Mouse (Mus musculus) stomach, embryonic 16.5 days (tissue): ENCODE data around the gene Ldlrad1. TPM values are rescaled to one million over a fixed set of nuclear protein-coding genes. Genes with fewer than 3 reads are reported as not detected.
A peak's percentile ranks its signal among the peaks of the same experiment; 100 is the strongest.

Experiments
- ATAC-seq: fragments of 200-750 bp; cut with Nextera tagmentation; 2 replicates; pipeline ENCODE4 v1.8.0; 2017; ENCODE audit warnings: moderate number of reproducible peaks, moderate TSS enrichment; ENCODE audit not compliant: insufficient read depth, low FRiP score
- H3K27ac ChIP-seq: fragments of 300-500 bp; sonication (generic); 2 replicates; pipeline ENCODE4 v1.5.1; 2014; ENCODE audit warnings: low read length
- H3K27me3 ChIP-seq: fragments of 300-500 bp; sonication (generic); 2 replicates; pipeline ENCODE4 v1.6.1; 2014; ENCODE audit warnings: low read length, control low read depth, mixed read lengths; ENCODE audit not compliant: control insufficient read depth, insufficient read depth
- H3K36me3 ChIP-seq: fragments of 300-500 bp; sonication (generic); 2 replicates; pipeline ENCODE4 v1.6.1; 2014; ENCODE audit warnings: low read length; ENCODE audit not compliant: control insufficient read depth, insufficient read depth
- H3K4me1 ChIP-seq: fragments of 300-500 bp; sonication (generic); 2 replicates; pipeline ENCODE4 v1.6.1; 2014; ENCODE audit warnings: low read length, control low read depth, mixed read lengths; ENCODE audit not compliant: control insufficient read depth, insufficient read depth
- H3K4me2 ChIP-seq: fragments of 300-500 bp; sonication (generic); 2 replicates; pipeline ENCODE4 v1.6.1; 2014; ENCODE audit warnings: low read depth, low read length, mixed read lengths
- H3K4me3 ChIP-seq: fragments of 300-500 bp; sonication (generic); replicated peaks from 2 replicates; pipeline ENCODE4 v1.5.1; 2014; ENCODE audit warnings: mild to moderate bottlenecking, low read length
- H3K9ac ChIP-seq: fragments of 300-500 bp; sonication (generic); 2 replicates; pipeline ENCODE4 v1.6.1; 2014; ENCODE audit warnings: low read length
- H3K9me3 ChIP-seq: fragments of 300-500 bp; sonication (generic); replicated peaks from 2 replicates; pipeline ENCODE4 v1.6.1; 2016; ENCODE audit warnings: low read length, control low read depth; ENCODE audit not compliant: control insufficient read depth
- WGBS: fragments of 180-500 bp; shearing (Covaris S2); extraction: QIAGEN DNeasy Blood & Tissue Kit; methylation state at CpG from one replicate; pipeline ENCODE4 v1.1.7; 2014; 5-methylcytosine and 5-hydroxymethylcytosine counted together
- polyA plus RNA-seq: library from polyadenylated mRNA; unstranded; fragments of >200 nt; fragmentation: Nextera tagmentation; extraction: Ambion mirVana; gene quantifications from 2 replicates; pipeline ENCODE4 v1.2.1, GENCODE M21; 2015

Ldlrad1 gene
- polyA plus RNA-seq, 1 experiment from 2014 or later, result not detected

GRCm38 (mm10) chr4:107198072-107198471, 10.9 kb upstream of the Ldlrad1 start:
- no peak overlapping the region for H3K27ac ChIP-seq
- H3K4me1 ChIP-seq, result no peaks in the 10 kb centered on the region
- ATAC-seq, result no peak
- no peak overlapping the region for H3K4me2 ChIP-seq
- 89% methylated on average over 5 of the region's 5 CpGs for WGBS
- peaks cover 25% of the 10 kb centered on the region for H3K36me3 ChIP-seq
- H3K9ac ChIP-seq, result no peak overlapping the region
- H3K27me3 ChIP-seq, result no peaks in the 10 kb centered on the region
- H3K9me3 ChIP-seq, result no peaks in the 10 kb centered on the region
- H3K4me3 ChIP-seq, result no peak overlapping the region

GRCm38 (mm10) chr4:107201779-107202178, 7.2 kb upstream of the Ldlrad1 start:
- no peak for ATAC-seq
- H3K9me3 ChIP-seq, result no peaks in the 10 kb centered on the region
- H3K27me3 ChIP-seq, result no peaks in the 10 kb centered on the region
- H3K9ac ChIP-seq, result no peak overlapping the region
- peaks cover 28% of the 10 kb centered on the region for H3K36me3 ChIP-seq
- 91% methylated on average over 3 of the region's 3 CpGs for WGBS
- H3K4me1 ChIP-seq, result no peaks in the 10 kb centered on the region
- H3K27ac ChIP-seq, result no peak overlapping the region
- no peak overlapping the region for H3K4me3 ChIP-seq
- no peak overlapping the region for H3K4me2 ChIP-seq

GRCm38 (mm10) chr4:107203001-107203400, 6.0 kb upstream of the Ldlrad1 start:
- Histone ChIP-seq H3K4me1 (no peaks in the 10 kb centered on the region), H3K36me3 (peaks cover 28% of the 10 kb centered on the region), H3K4me3 (no peak overlapping the region), H3K27ac (no peak overlapping the region), H3K9me3 (no peaks in the 10 kb centered on the region), H3K4me2 (no peak overlapping the region), H3K9ac (no peak overlapping the region), H3K27me3 (no peaks in the 10 kb centered on the region)
- no peak for ATAC-seq
- 80% methylated on average over 7 of the region's 7 CpGs for WGBS

GRCm38 (mm10) chr4:107207016-107207415, 2.0 kb upstream of the Ldlrad1 start:
- Histone ChIP-seq H3K4me3 (no peak overlapping the region), H3K27me3 (no peaks in the 10 kb centered on the region), H3K27ac (no peak overlapping the region), H3K4me1 (no peaks in the 10 kb centered on the region), H3K9me3 (no peaks in the 10 kb centered on the region), H3K4me2 (no peak overlapping the region), H3K36me3 (0 out of 2 replicates have a peak, but pooled peaks cover 9% of the 10 kb centered on the region), H3K9ac (no peak overlapping the region)
- WGBS, result 94% methylated on average over 2 of the region's 2 CpGs
- ATAC-seq, result no peak

- H3K4me3 ChIP-seq, result no peak overlapping the region
- 47% methylated on average over 5 of the region's 5 CpGs for WGBS
- peak; percentile 80 for ATAC-seq
- H3K36me3 ChIP-seq, result 0 out of 2 replicates have a peak, but pooled peaks cover 2% of the 10 kb centered on the region
- H3K9me3 ChIP-seq, result no peaks in the 10 kb centered on the region
- H3K4me2 ChIP-seq, result no peak overlapping the region
- H3K27me3 ChIP-seq, result no peaks in the 10 kb centered on the region
- no peak overlapping the region for H3K9ac ChIP-seq
- peak overlapping the region; percentile 77 for H3K27ac ChIP-seq
- H3K4me1 ChIP-seq, result no peaks in the 10 kb centered on the region
Measured at GRCm38 (mm10) chr4:107210483-107211097, 1.6 kb downstream of the Ldlrad1 start.

GRCm38 (mm10) chr4:107211465-107211864, 2.5 kb downstream of the Ldlrad1 start:
- H3K4me2 ChIP-seq, result no peak overlapping the region
- WGBS, result 74% methylated on average over 4 of the region's 4 CpGs
- H3K4me3 ChIP-seq, result no peak overlapping the region
- no peaks in the 10 kb centered on the region for H3K4me1 ChIP-seq
- no peak overlapping the region for H3K9ac ChIP-seq
- H3K9me3 ChIP-seq, result no peaks in the 10 kb centered on the region
- no peak for ATAC-seq
- no peaks in the 10 kb centered on the region for H3K27me3 ChIP-seq
- H3K27ac ChIP-seq, result peak overlapping the region; percentile 77; the same call in 1 of the 2 replicates
- no peaks in the 10 kb centered on the region for H3K36me3 ChIP-seq

- H3K27ac ChIP-seq, result no peak overlapping the region
- no peak for ATAC-seq
- 81% methylated on average over 5 of the region's 5 CpGs for WGBS
- H3K9ac ChIP-seq, result no peak overlapping the region
- no peaks in the 10 kb centered on the region for H3K27me3 ChIP-seq
- H3K9me3 ChIP-seq, result no peaks in the 10 kb centered on the region
- H3K36me3 ChIP-seq, result no peaks in the 10 kb centered on the region
- H3K4me3 ChIP-seq, result no peak overlapping the region
- H3K4me2 ChIP-seq, result no peak overlapping the region
- H3K4me1 ChIP-seq, result no peaks in the 10 kb centered on the region
Measured at GRCm38 (mm10) chr4:107211936-107212335, 3.0 kb downstream of the Ldlrad1 start.

GRCm38 (mm10) chr4:107213279-107214011, 4.5 kb downstream of the Ldlrad1 start:
- 56% methylated on average over 12 of the region's 12 CpGs for WGBS
- Histone ChIP-seq H3K4me1 (no peaks in the 10 kb centered on the region), H3K4me2 (no peak overlapping the region), H3K36me3 (no peaks in the 10 kb centered on the region), H3K9ac (no peak overlapping the region), H3K4me3 (no peak overlapping the region), H3K27me3 (no peaks in the 10 kb centered on the region), H3K9me3 (no peaks in the 10 kb centered on the region), H3K27ac (no peak overlapping the region)
- ATAC-seq, result no peak; the same call in 1 of the 2 replicates

- Histone ChIP-seq H3K36me3 (no peaks in the 10 kb centered on the region), H3K27ac (no peak overlapping the region), H3K4me2 (no peak overlapping the region), H3K4me3 (no peak overlapping the region), H3K9me3 (no peaks in the 10 kb centered on the region), H3K27me3 (no peaks in the 10 kb centered on the region), H3K9ac (no peak overlapping the region), H3K4me1 (no peaks in the 10 kb centered on the region)
- 74% methylated on average over 9 of the region's 9 CpGs for WGBS
- peak; percentile 45; the same call in 1 of the 2 replicates for ATAC-seq
Measured at GRCm38 (mm10) chr4:107217574-107217973, 8.6 kb downstream of the Ldlrad1 start.
